9 mouse cellular contexts compared by ENCODE assay signal in genomic region chr4:43875919-43876411, GRCm38 (mm10). TPM values are rescaled to one million over a fixed set of nuclear protein-coding genes. Genes with fewer than 3 reads are reported as not detected.
DNase-seq lines count a peak whose midpoint lies in the region; ATAC-seq and TF ChIP-seq lines count a peak whose summit lies in the region.
"Had no signal": no experiment of that assay in that cellular context is flagged by ENCODE, and none has a peak within 500 bp of the region (broad histone marks: within the 10 kb centered on the region; RNA-seq: fewer than 3 reads in every experiment).

No protein-coding gene starts in this region.

- intact Hi-C loops in heart, postnatal 25 days (cut with DNase I): no loop called here

- WGBS in embryonic facial prominence, embryonic 14.5 days: under 1% methylated on average over 16 of the region's 20 CpGs
- under 1% methylated on average over 20 of the region's 20 CpGs for WGBS in limb, embryonic 13.5 days
- under 1% methylated on average over 20 of the region's 20 CpGs for WGBS in midbrain, postnatal 0 days

- no peaks in the 10 kb centered on the region for H3K36me3 ChIP-seq in embryonic facial prominence, embryonic 14.5 days (ENCODE audit: control insufficient read depth, insufficient read depth, low read length)
- H3K36me3 ChIP-seq in limb, embryonic 13.5 days: no peaks in the 10 kb centered on the region
- H3K36me3 ChIP-seq in midbrain, postnatal 0 days (ENCODE audit: insufficient read depth, low read length): no peaks in the 10 kb centered on the region

- H3K9me3 ChIP-seq in embryonic facial prominence, embryonic 14.5 days (ENCODE audit: control insufficient read depth, low read length): no peaks in the 10 kb centered on the region
- H3K9me3 ChIP-seq in limb, embryonic 13.5 days: no peaks in the 10 kb centered on the region
- no peaks in the 10 kb centered on the region for H3K9me3 ChIP-seq in midbrain, postnatal 0 days (ENCODE audit: low read length)

- peak overlapping the region; percentile 67 for H3K4me3 ChIP-seq in embryonic facial prominence, embryonic 14.5 days (ENCODE audit: low read depth, low read length)
- peak overlapping the region; percentile 88 for H3K4me3 ChIP-seq in limb, embryonic 13.5 days
- peak overlapping the region; percentile 94 for H3K4me3 ChIP-seq in midbrain, postnatal 0 days (ENCODE audit: low read depth, low read length)

- H3K27me3 ChIP-seq in embryonic facial prominence, embryonic 14.5 days (replicated peaks; ENCODE audit: control insufficient read depth, insufficient read depth, low read length): no peaks in the 10 kb centered on the region
- no peaks in the 10 kb centered on the region for H3K27me3 ChIP-seq in limb, embryonic 13.5 days
- no peaks in the 10 kb centered on the region for H3K27me3 ChIP-seq in midbrain, postnatal 0 days (ENCODE audit: insufficient read depth, low read length)

- 0 out of 2 replicates have a peak, but pooled peaks have one; percentile 8 for TF ChIP-seq CTCF in midbrain, postnatal 0 days (IDR thresholded peaks at IDR 0.05)

- peak; percentile 42 for ATAC-seq in embryonic facial prominence, embryonic 14.5 days (ENCODE audit: low read depth)
- peak; percentile 37 for ATAC-seq in limb, embryonic 13.5 days (ENCODE audit: low FRiP score, low read depth)
- peak; percentile 60; the same call in 1 of the 2 replicates for ATAC-seq in midbrain, postnatal 0 days (ENCODE audit: low FRiP score)

- peak; percentile 89 for DNase-seq in heart, adult 11 months
- no peak for DNase-seq in heart, postnatal 25 days (ENCODE audit: low spot score)
- DNase-seq in ZHBTc4 (ENCODE audit: low read depth, low spot score): peak; percentile 37
- no peak for DNase-seq in embryonic facial prominence, embryonic 14.5 days (ENCODE audit: low spot score)
- peak; percentile 23 for DNase-seq in heart, postnatal 4 days
- DNase-seq in midbrain, postnatal 0 days (ENCODE audit: low spot score): no peak
- DNase-seq in spleen, postnatal 14 days (ENCODE audit: low spot score in 2 of 2): no peak

- peak overlapping the region; percentile 72 for H3K9ac ChIP-seq in embryonic facial prominence, embryonic 14.5 days (ENCODE audit: low read depth, low read length)
- peak overlapping the region; percentile 86 for H3K9ac ChIP-seq in limb, embryonic 13.5 days
- H3K9ac ChIP-seq in midbrain, postnatal 0 days (replicated peaks; ENCODE audit: low read length, poor library complexity, severe bottlenecking): peak overlapping the region; percentile 64

- 0 out of 2 replicates have a peak overlapping the region, but pooled peaks have one; percentile 4 for H3K27ac ChIP-seq in embryonic facial prominence, embryonic 14.5 days (replicated peaks; ENCODE audit: low read depth, low read length)
- H3K27ac ChIP-seq in limb, embryonic 13.5 days: peak overlapping the region; percentile 11; the same call in 1 of the 2 replicates
- H3K27ac ChIP-seq in midbrain, postnatal 0 days (ENCODE audit: low read depth, low read length): peak overlapping the region; percentile 14; the same call in 1 of the 2 replicates

- H3K4me1 ChIP-seq in embryonic facial prominence, embryonic 14.5 days (ENCODE audit: control insufficient read depth, insufficient read depth, low read length): peaks cover 17% of the 10 kb centered on the region
- H3K4me1 ChIP-seq in limb, embryonic 13.5 days: peaks cover 33% of the 10 kb centered on the region
- 0 out of 2 replicates have a peak, but pooled peaks cover 6% of the 10 kb centered on the region for H3K4me1 ChIP-seq in midbrain, postnatal 0 days (ENCODE audit: insufficient read depth, low read length)

- H3K4me2 ChIP-seq in embryonic facial prominence, embryonic 14.5 days (ENCODE audit: low read depth, low read length): peak overlapping the region; percentile 93
- peak overlapping the region; percentile 90 for H3K4me2 ChIP-seq in limb, embryonic 13.5 days (replicated peaks)
- peak overlapping the region; percentile 88 for H3K4me2 ChIP-seq in midbrain, postnatal 0 days (ENCODE audit: low read depth, low read length, poor library complexity, severe bottlenecking)

RNA-seq across cellular contexts. Expression of gene Reck, which starts 0.6 kb away (rescaled TPM):
- total RNA-seq in heart, postnatal 25 days (2021): 1 to 10 TPM; 6.5 TPM
- polyA plus RNA-seq in embryonic facial prominence, embryonic 14.5 days (2014; fragmentation: Nextera tagmentation; extraction: Ambion mirVana): 42.3 and 47.3 TPM in 2 replicates
- total RNA-seq in heart, postnatal 4 days (2021): 10 to 100 TPM; 11.7 to 11.9 TPM
- 35.7 and 36.3 TPM in 2 replicates for polyA plus RNA-seq in limb, embryonic 13.5 days (2015; fragmentation: Nextera tagmentation; extraction: Ambion mirVana)
- total RNA-seq in midbrain, postnatal 0 days (2014; rRNA removed): 6.0 and 7.0 TPM in 2 replicates
- polyA plus RNA-seq in midbrain, postnatal 0 days (2015; fragmentation: Nextera tagmentation; extraction: Ambion mirVana): 3.8 and 3.9 TPM in 2 replicates

RNA-seq across cellular contexts. Expression of gene Olfr155, which starts 24.6 kb away (rescaled TPM):
- total RNA-seq in heart, postnatal 25 days (2021): not detected
- polyA plus RNA-seq in embryonic facial prominence, embryonic 14.5 days (2014; fragmentation: Nextera tagmentation; extraction: Ambion mirVana): not detected in 2 replicates
- not detected for total RNA-seq in heart, postnatal 4 days (2021)
- not detected in 2 replicates for polyA plus RNA-seq in limb, embryonic 13.5 days (2015; fragmentation: Nextera tagmentation; extraction: Ambion mirVana)
- total RNA-seq in midbrain, postnatal 0 days (2014; rRNA removed): not detected in 2 replicates
- polyA plus RNA-seq in midbrain, postnatal 0 days (2015; fragmentation: Nextera tagmentation; extraction: Ambion mirVana): not detected in 2 replicates
- total RNA-seq: left cerebral cortex, adult 18-20 months had no signal

RNA-seq across cellular contexts. Expression of gene Olfr157, which starts 36.0 kb away (rescaled TPM):
- total RNA-seq in heart, postnatal 25 days (2021): not detected
- not detected in 2 replicates for polyA plus RNA-seq in embryonic facial prominence, embryonic 14.5 days (2014; fragmentation: Nextera tagmentation; extraction: Ambion mirVana)
- total RNA-seq in heart, postnatal 4 days (2021): not detected
- polyA plus RNA-seq in limb, embryonic 13.5 days (2015; fragmentation: Nextera tagmentation; extraction: Ambion mirVana): not detected in 2 replicates
- not detected in 2 replicates for total RNA-seq in midbrain, postnatal 0 days (2014; rRNA removed)
- not detected in 2 replicates for polyA plus RNA-seq in midbrain, postnatal 0 days (2015; fragmentation: Nextera tagmentation; extraction: Ambion mirVana)
- total RNA-seq: left cerebral cortex, adult 18-20 months had no signal

RNA-seq across cellular contexts. Expression of gene Olfr156, which starts 52.3 kb away (rescaled TPM):
- total RNA-seq in heart, postnatal 25 days (2021): not detected
- polyA plus RNA-seq in embryonic facial prominence, embryonic 14.5 days (2014; fragmentation: Nextera tagmentation; extraction: Ambion mirVana): not detected in 2 replicates
- total RNA-seq in heart, postnatal 4 days (2021): not detected
- 0.18 and 0.20 TPM in 2 replicates for polyA plus RNA-seq in limb, embryonic 13.5 days (2015; fragmentation: Nextera tagmentation; extraction: Ambion mirVana)
- total RNA-seq in midbrain, postnatal 0 days (2014; rRNA removed): not detected in 2 replicates
- polyA plus RNA-seq in midbrain, postnatal 0 days (2015; fragmentation: Nextera tagmentation; extraction: Ambion mirVana): not detected in 2 replicates
- total RNA-seq: left cerebral cortex, adult 18-20 months had no signal

Comparison
In these comparisons a context has a peak if more than half of its experiments do, and no peak if none do; other contexts are left out.
1. DNase-seq: peak in heart, adult 11 months (single experiment), ZHBTc4 (single experiment) and heart, postnatal 4 days (single experiment); none in heart, postnatal 25 days (single experiment), embryonic facial prominence, embryonic 14.5 days (single experiment), midbrain, postnatal 0 days (single experiment) and spleen, postnatal 14 days (0 of 2).
2. Peak in every context shown above with its lines, with median percentiles within 50 percentile points of each other: ATAC-seq, H3K27ac ChIP-seq, H3K4me2 ChIP-seq, H3K4me3 ChIP-seq and H3K9ac ChIP-seq.